8 mouse cellular contexts compared by ENCODE assay signal in genomic region chr7:44383980-44384715, GRCm38 (mm10). TPM values are rescaled to one million over a fixed set of nuclear protein-coding genes. Genes with fewer than 3 reads are reported as not detected.
A peak's percentile ranks its signal among the peaks of the same experiment; 100 is the strongest.
DNase-seq lines count a peak whose midpoint lies in the region; ATAC-seq and TF ChIP-seq lines count a peak whose summit lies in the region.

Syt3 (plus strand) TSS chr7:44384102.

- H3K4me2 ChIP-seq in forebrain, embryonic 16.5 days (ENCODE audit: low read length) = peak within 1 kb of the TSS; percentile 95
- H3K4me2 ChIP-seq in neural tube, embryonic 15.5 days = peak within 1 kb of the TSS; percentile 95

- no peak for TF ChIP-seq EP300 in MEL (IDR thresholded peaks at IDR 0.05; ENCODE audit: low read depth in 1 of 2, low read length in 2 of 2)

- TF ChIP-seq POLR2A in MEL (IDR thresholded peaks at IDR 0.05; ENCODE audit: control insufficient read depth in 1 of 2, insufficient read depth in 1 of 2, low read depth in 1 of 2, low read length in 2 of 2, poor library complexity in 1 of 2) = no peak

- no peaks in the 10 kb centered on the region for H3K9me3 ChIP-seq in MEL (replicated peaks; ENCODE audit: insufficient read depth, low read length)
- no peaks in the 10 kb centered on the region for H3K9me3 ChIP-seq in forebrain, embryonic 16.5 days (ENCODE audit: control insufficient read depth, low read length)
- H3K9me3 ChIP-seq in neural tube, embryonic 15.5 days (replicated peaks) = no peaks in the 10 kb centered on the region

- H3K27ac ChIP-seq in MEL (ENCODE audit: control insufficient read depth, low read depth, low read length) = no peak within 1 kb of the TSS
- H3K27ac ChIP-seq in forebrain, embryonic 16.5 days (ENCODE audit: low read length) = peak within 1 kb of the TSS; percentile 98
- peak within 1 kb of the TSS; percentile 90 for H3K27ac ChIP-seq in layer of hippocampus, adult 2 months
- H3K27ac ChIP-seq in neural tube, embryonic 15.5 days (replicated peaks) = peak within 1 kb of the TSS; percentile 71

- no peak within 1 kb of the TSS for H3K4me3 ChIP-seq in MEL (ENCODE audit: control insufficient read depth in 1 of 2, insufficient read depth in 1 of 2, low read depth in 2 of 2, low read length in 2 of 2)
- H3K4me3 ChIP-seq in forebrain, embryonic 16.5 days (replicated peaks; ENCODE audit: low read length) = peak within 1 kb of the TSS; percentile 68
- H3K4me3 ChIP-seq in layer of hippocampus, adult 2 months = peak within 1 kb of the TSS; percentile 85
- peak within 1 kb of the TSS; percentile 54 for H3K4me3 ChIP-seq in neural tube, embryonic 15.5 days (replicated peaks)

- H3K36me3 ChIP-seq in MEL (ENCODE audit: control insufficient read depth in 1 of 2, insufficient read depth in 2 of 2, low read length in 2 of 2) = no peaks in the 10 kb centered on the region
- no peaks in the 10 kb centered on the region for H3K36me3 ChIP-seq in forebrain, embryonic 16.5 days (ENCODE audit: control insufficient read depth, insufficient read depth)
- 0 out of 2 replicates have a peak, but pooled peaks cover 4% of the 10 kb centered on the region for H3K36me3 ChIP-seq in neural tube, embryonic 15.5 days

- DNase-seq in MEL (ENCODE audit: low read depth, low spot score) = peak; percentile 26
- peak; percentile 89 for DNase-seq in cerebellum, adult 11-12 months
- peak; percentile 59 for DNase-seq in heart, postnatal 4 days
- peak; percentile 72 to 78 for DNase-seq in layer of hippocampus, adult 2 months (ENCODE audit: low spot score in 2 of 2)
- peak; percentile 66 to 70 for DNase-seq in lung, adult 18-20 months
- peak; percentile 52 for DNase-seq in thymus, postnatal 25 days

- no peak for TF ChIP-seq RAD21 in MEL (IDR thresholded peaks at IDR 0.05; ENCODE audit: low read depth, low read length)

- H3K27me3 ChIP-seq in MEL (ENCODE audit: control insufficient read depth in 1 of 2, insufficient read depth in 2 of 2, low read length in 2 of 2) = peaks cover 0 to 1% of the 10 kb centered on the region in 2 experiments; a peak in 1 of 4 replicates
- H3K27me3 ChIP-seq in forebrain, embryonic 16.5 days (replicated peaks; ENCODE audit: control insufficient read depth, insufficient read depth, low read length) = no peaks in the 10 kb centered on the region
- peaks cover 8% of the 10 kb centered on the region for H3K27me3 ChIP-seq in neural tube, embryonic 15.5 days (replicated peaks)

- no peak within 1 kb of the TSS for H3K9ac ChIP-seq in MEL (ENCODE audit: control insufficient read depth, low read depth, low read length, poor library complexity, severe bottlenecking)
- peak within 1 kb of the TSS; percentile 79 for H3K9ac ChIP-seq in forebrain, embryonic 16.5 days (replicated peaks; ENCODE audit: low read depth, low read length)
- H3K9ac ChIP-seq in neural tube, embryonic 15.5 days (replicated peaks) = peak within 1 kb of the TSS; percentile 71

- ATAC-seq in forebrain, embryonic 16.5 days = peak; percentile 85
- peak; percentile 92 for ATAC-seq in neural tube, embryonic 15.5 days (ENCODE audit: low FRiP score)

- under 1% methylated on average over 27 of the region's 33 CpGs for WGBS in forebrain, embryonic 16.5 days
- under 1% methylated on average over 25 of the region's 33 CpGs for WGBS in neural tube, embryonic 15.5 days

- H3K79me2 ChIP-seq in MEL (ENCODE audit: control insufficient read depth, insufficient read depth, low read length, poor library complexity) = no peaks in the 10 kb centered on the region

- H3K4me1 ChIP-seq in MEL (ENCODE audit: control insufficient read depth in 1 of 2, insufficient read depth in 2 of 2, low read length in 2 of 2) = no peaks in the 10 kb centered on the region
- peaks cover 34% of the 10 kb centered on the region for H3K4me1 ChIP-seq in forebrain, embryonic 16.5 days (replicated peaks; ENCODE audit: control insufficient read depth, insufficient read depth, low read length)
- peaks cover 26% of the 10 kb centered on the region for H3K4me1 ChIP-seq in neural tube, embryonic 15.5 days

- TF ChIP-seq CTCF in MEL (IDR thresholded peaks at IDR 0.05 in 2 of 3, conservative IDR thresholded peaks at IDR 0.05 in 1 of 3; ENCODE audit: control insufficient read depth in 1 of 3, insufficient read depth in 1 of 3, low read depth in 2 of 3, low read length in 3 of 3, poor library complexity in 1 of 3, severe bottlenecking in 1 of 3) = no peak
- TF ChIP-seq CTCF in layer of hippocampus, adult 2 months (conservative IDR thresholded peaks at IDR 0.05) = no peak

TF ChIP-seq in MEL, 35 proteins besides CTCF, POLR2A, EP300 and RAD21:
- TF ChIP-seq MYC (IDR thresholded peaks at IDR 0.05; ENCODE audit: low read depth, low read length) = no peak
- peak; percentile 95 for TF ChIP-seq HCFC1 (IDR thresholded peaks at IDR 0.05; ENCODE audit: low read depth, low read length)
- no peak for TF ChIP-seq MXI1 (IDR thresholded peaks at IDR 0.05; ENCODE audit: low read depth, low read length)
- no peak for TF ChIP-seq CHD1 (IDR thresholded peaks at IDR 0.05; ENCODE audit: low read depth, low read length)
- TF ChIP-seq POLR2AphosphoS2 (IDR thresholded peaks at IDR 0.05; ENCODE audit: low read length) = no peak
- no peak for TF ChIP-seq TCF12 (IDR thresholded peaks at IDR 0.05; ENCODE audit: low read depth, low read length)
- no peak for TF ChIP-seq RCOR1 (IDR thresholded peaks at IDR 0.05; ENCODE audit: low read depth, low read length)
- peak; percentile 64; the same call in 1 of the 2 replicates for TF ChIP-seq KAT2A (conservative IDR thresholded peaks at IDR 0.05; ENCODE audit: low read depth, low read length)
- no peak for TF ChIP-seq GATA1 (IDR thresholded peaks at IDR 0.05; ENCODE audit: low read depth, low read length)
- no peak for TF ChIP-seq USF2 (IDR thresholded peaks at IDR 0.05; ENCODE audit: borderline replicate concordance in 1 of 2, insufficient read depth in 1 of 2, low read depth in 1 of 2, low read length in 2 of 2)
- no peak for TF ChIP-seq ZNF384 (IDR thresholded peaks at IDR 0.05; ENCODE audit: low read depth, low read length)
- TF ChIP-seq ZKSCAN1 (IDR thresholded peaks at IDR 0.05; ENCODE audit: low read depth, low read length) = no peak

RNA-seq across cellular contexts. Expression of gene Syt3, which starts in this region (rescaled TPM):
- total RNA-seq in MEL (2012; rRNA removed) = 0.08 and 0.20 TPM in 2 replicates
- under 1 TPM in 1 of 2 experiments, not detected in 1; 0.56 TPM for polyA plus RNA-seq in MEL (2012; ENCODE audit: insufficient read depth in 1 of 2, insufficient read length in 2 of 2, low read depth in 1 of 2, low replicate concordance in 2 of 2, missing spikeins in 1 of 2)
- 27.2 and 37.2 TPM in 2 replicates for polyA plus RNA-seq in forebrain, embryonic 16.5 days (2015; fragmentation: Nextera tagmentation; extraction: Ambion mirVana)
- 1 to 10 TPM in 1 of 2 experiments, under 1 TPM in 1; 0.88 to 1.4 TPM for total RNA-seq in heart, postnatal 4 days (2021)
- 10 to 100 TPM; 89.4 to 95.9 TPM for total RNA-seq in layer of hippocampus, adult 2 months (2021)
- polyA plus RNA-seq in neural tube, embryonic 15.5 days (2015; fragmentation: Nextera tagmentation; extraction: Ambion mirVana) = 67.0 and 75.4 TPM in 2 replicates

Comparison
In these comparisons a context has a peak if more than half of its experiments do, and no peak if none do; other contexts are left out.
1. RNA of gene Syt3 (total RNA-seq): 89.4 to 95.9 TPM in layer of hippocampus, adult 2 months; 0.88 to 1.4 TPM in heart, postnatal 4 days and 0.08 to 0.20 TPM in MEL; every median in the first group is over 10 times any median in the second.
2. RNA of gene Syt3 (polyA plus RNA-seq): 67.0 to 75.4 TPM in neural tube, embryonic 15.5 days and 27.2 to 37.2 TPM in forebrain, embryonic 16.5 days; 0.56 TPM in MEL; every median in the first group is over 10 times any median in the second.
3. Peak in DNase-seq in MEL; RNA of the gene not detected or under 1 TPM.
4. DNase-seq: peak in every context shown above with its lines; median percentile 89 in cerebellum, adult 11-12 months; 75 in layer of hippocampus, adult 2 months; 68 in lung, adult 18-20 months; 59 in heart, postnatal 4 days; 52 in thymus, postnatal 25 days; 26 in MEL.
5. H3K4me3 ChIP-seq: peak in forebrain, embryonic 16.5 days (single experiment), layer of hippocampus, adult 2 months (single experiment) and neural tube, embryonic 15.5 days (single experiment); none in MEL (0 of 2).